In the genomic region with DNA sequence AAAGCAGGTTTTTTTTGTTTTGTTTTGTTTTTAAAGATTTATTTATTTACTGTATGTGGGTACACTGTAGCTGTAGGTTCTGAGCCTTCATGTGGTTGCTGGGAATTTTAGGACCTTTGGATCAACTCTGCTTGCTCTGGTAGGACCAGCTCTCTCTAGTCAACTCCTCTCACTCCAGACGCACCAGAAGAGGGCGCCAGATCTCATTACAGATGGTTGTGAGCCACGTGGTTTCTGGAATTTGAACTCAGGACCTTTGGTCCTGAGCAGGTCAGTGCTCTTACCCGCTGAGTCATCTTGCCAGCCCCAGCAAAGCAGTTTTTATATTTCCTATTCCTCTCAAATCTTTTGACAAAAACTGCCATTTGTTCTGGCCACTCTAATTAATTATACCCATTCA, we compare ENCODE assay signal across 8 mouse cellular contexts. TPM values are rescaled to one million over a fixed set of nuclear protein-coding genes. Genes with fewer than 3 reads are reported as not detected.
DNase-seq lines count a peak whose midpoint lies in the region; ATAC-seq and TF ChIP-seq lines count a peak whose summit lies in the region.

No protein-coding gene starts in this region.

- no peak overlapping the region for H3K27ac ChIP-seq in forebrain, postnatal 0 days (ENCODE audit: low read depth, low read length)
- no peak overlapping the region for H3K27ac ChIP-seq in forebrain, embryonic 13.5 days
- no peak overlapping the region for H3K27ac ChIP-seq in testis, adult 2 months (ENCODE audit: control insufficient read depth, insufficient read depth, low read depth, low read length)
- H3K27ac ChIP-seq in embryonic facial prominence, embryonic 13.5 days: no peak overlapping the region
- no peak overlapping the region for H3K27ac ChIP-seq in liver, embryonic 13.5 days
- no peak overlapping the region for H3K27ac ChIP-seq in stomach, postnatal 0 days (replicated peaks)

- H3K9me3 ChIP-seq in forebrain, postnatal 0 days (ENCODE audit: low read length): no peaks in the 10 kb centered on the region
- no peaks in the 10 kb centered on the region for H3K9me3 ChIP-seq in forebrain, embryonic 13.5 days (replicated peaks)
- no peaks in the 10 kb centered on the region for H3K9me3 ChIP-seq in embryonic facial prominence, embryonic 13.5 days
- H3K9me3 ChIP-seq in liver, embryonic 13.5 days (replicated peaks): no peaks in the 10 kb centered on the region
- H3K9me3 ChIP-seq in stomach, postnatal 0 days (ENCODE audit: control insufficient read depth, low read length): no peaks in the 10 kb centered on the region

- H3K9ac ChIP-seq in forebrain, postnatal 0 days: no peak overlapping the region
- H3K9ac ChIP-seq in forebrain, embryonic 13.5 days: no peak overlapping the region
- no peak overlapping the region for H3K9ac ChIP-seq in embryonic facial prominence, embryonic 13.5 days
- H3K9ac ChIP-seq in liver, embryonic 13.5 days: peak overlapping the region; percentile 95; the same call in 1 of the 2 replicates
- no peak overlapping the region for H3K9ac ChIP-seq in stomach, postnatal 0 days (ENCODE audit: low read length)

- H3K4me1 ChIP-seq in forebrain, postnatal 0 days (ENCODE audit: insufficient read depth): peaks cover 16% of the 10 kb centered on the region
- peaks cover 26% of the 10 kb centered on the region for H3K4me1 ChIP-seq in forebrain, embryonic 13.5 days
- H3K4me1 ChIP-seq in testis, adult 2 months (ENCODE audit: control insufficient read depth, insufficient read depth, low read length): peaks cover 3% of the 10 kb centered on the region
- peaks cover 16% of the 10 kb centered on the region for H3K4me1 ChIP-seq in embryonic facial prominence, embryonic 13.5 days
- peaks cover 27% of the 10 kb centered on the region for H3K4me1 ChIP-seq in liver, embryonic 13.5 days (replicated peaks)
- H3K4me1 ChIP-seq in stomach, postnatal 0 days (replicated peaks; ENCODE audit: control insufficient read depth, insufficient read depth): no peaks in the 10 kb centered on the region

- 56% methylated on average over 4 of the region's 4 CpGs for WGBS in forebrain, postnatal 0 days
- WGBS in forebrain, embryonic 13.5 days: 60% methylated on average over 4 of the region's 4 CpGs
- 54% methylated on average over 4 of the region's 4 CpGs for WGBS in embryonic facial prominence, embryonic 13.5 days
- 47% methylated on average over 4 of the region's 4 CpGs for WGBS in liver, embryonic 13.5 days (ENCODE audit: insufficient replicate concordance)
- WGBS in stomach, postnatal 0 days: 61% methylated on average over 4 of the region's 4 CpGs

- H3K4me3 ChIP-seq in forebrain, postnatal 0 days (ENCODE audit: low read depth, low read length): no peak overlapping the region
- H3K4me3 ChIP-seq in forebrain, embryonic 13.5 days: no peak overlapping the region
- H3K4me3 ChIP-seq in testis, adult 2 months (ENCODE audit: control insufficient read depth, low read depth, low read length): peak overlapping the region; percentile 3
- peak overlapping the region; percentile 94; the same call in 1 of the 2 replicates for H3K4me3 ChIP-seq in embryonic facial prominence, embryonic 13.5 days
- H3K4me3 ChIP-seq in liver, embryonic 13.5 days (replicated peaks): peak overlapping the region; percentile 87; the same call in 1 of the 2 replicates
- H3K4me3 ChIP-seq in stomach, postnatal 0 days (ENCODE audit: low read depth, low read length): no peak overlapping the region

- no peak for DNase-seq in forebrain, postnatal 0 days
- no peak for DNase-seq in testis, postnatal 14 days (ENCODE audit: low spot score)
- peak; percentile 31 for DNase-seq in liver, embryonic 13.5 days
- peak; percentile 59 for DNase-seq in stomach, postnatal 0 days (ENCODE audit: low spot score)
- no peak for DNase-seq in layer of hippocampus, adult 9-10 months (ENCODE audit: low spot score)

- H3K4me2 ChIP-seq in forebrain, postnatal 0 days (ENCODE audit: low read depth): no peak overlapping the region
- no peak overlapping the region for H3K4me2 ChIP-seq in forebrain, embryonic 13.5 days
- peak overlapping the region; percentile 66; the same call in 1 of the 2 replicates for H3K4me2 ChIP-seq in embryonic facial prominence, embryonic 13.5 days
- H3K4me2 ChIP-seq in liver, embryonic 13.5 days: peak overlapping the region; percentile 72; the same call in 1 of the 2 replicates
- H3K4me2 ChIP-seq in stomach, postnatal 0 days (replicated peaks; ENCODE audit: low read depth): no peak overlapping the region

- peaks cover 4% of the 10 kb centered on the region; the same call in 1 of the 2 replicates for H3K36me3 ChIP-seq in forebrain, postnatal 0 days (ENCODE audit: insufficient read depth)
- peaks cover 4% of the 10 kb centered on the region for H3K36me3 ChIP-seq in forebrain, embryonic 13.5 days (ENCODE audit: poor library complexity, severe bottlenecking)
- no peaks in the 10 kb centered on the region for H3K36me3 ChIP-seq in testis, adult 2 months (ENCODE audit: control insufficient read depth, insufficient read depth, low read length)
- peaks cover 7% of the 10 kb centered on the region for H3K36me3 ChIP-seq in embryonic facial prominence, embryonic 13.5 days
- peaks cover 4% of the 10 kb centered on the region for H3K36me3 ChIP-seq in liver, embryonic 13.5 days
- H3K36me3 ChIP-seq in stomach, postnatal 0 days (ENCODE audit: control insufficient read depth, insufficient read depth, low read length): peaks cover 2% of the 10 kb centered on the region; the same call in 1 of the 2 replicates

- TF ChIP-seq CTCF in forebrain, postnatal 0 days (IDR thresholded peaks at IDR 0.05; ENCODE audit: low read depth): peak; percentile 51
- TF ChIP-seq CTCF in testis, adult 2 months (IDR thresholded peaks at IDR 0.05; ENCODE audit: control insufficient read depth, insufficient read depth, insufficient replicate concordance, low read depth, low read length): no peak
- TF ChIP-seq CTCF in stomach, postnatal 0 days (IDR thresholded peaks at IDR 0.05; ENCODE audit: low read depth): peak; percentile 67

- ATAC-seq in forebrain, postnatal 0 days: no peak
- ATAC-seq in forebrain, embryonic 13.5 days: no peak
- ATAC-seq in embryonic facial prominence, embryonic 13.5 days (ENCODE audit: insufficient number of reproducible peaks, insufficient read depth, low FRiP score, low TSS enrichment, low read depth): no peak
- no peak for ATAC-seq in liver, embryonic 13.5 days (ENCODE audit: low read depth)
- ATAC-seq in stomach, postnatal 0 days (ENCODE audit: low FRiP score, low TSS enrichment): no peak

- TF ChIP-seq POLR2A in testis, adult 2 months (IDR thresholded peaks at IDR 0.05; ENCODE audit: control insufficient read depth, low read depth, low read length): no peak

- TF ChIP-seq EP300 in stomach, postnatal 0 days (optimal IDR thresholded peaks at IDR 0.05): no peak

- H3K27me3 ChIP-seq in forebrain, postnatal 0 days (ENCODE audit: insufficient read depth, low read length): no peaks in the 10 kb centered on the region
- H3K27me3 ChIP-seq in forebrain, embryonic 13.5 days: no peaks in the 10 kb centered on the region
- H3K27me3 ChIP-seq in testis, adult 2 months (ENCODE audit: control insufficient read depth, insufficient read depth, low read length): no peaks in the 10 kb centered on the region
- H3K27me3 ChIP-seq in embryonic facial prominence, embryonic 13.5 days: no peaks in the 10 kb centered on the region
- H3K27me3 ChIP-seq in liver, embryonic 13.5 days: no peaks in the 10 kb centered on the region
- no peaks in the 10 kb centered on the region for H3K27me3 ChIP-seq in stomach, postnatal 0 days (ENCODE audit: control insufficient read depth, insufficient read depth, low read length)

RNA-seq across cellular contexts. Expression of gene Smg6, which starts 1.5 kb away (rescaled TPM):
- total RNA-seq in forebrain, postnatal 0 days (2014; rRNA removed): 21.8 and 25.8 TPM in 2 replicates
- 7.8 and 9.6 TPM in 2 replicates for polyA plus RNA-seq in forebrain, postnatal 0 days (2015; fragmentation: Nextera tagmentation; extraction: Ambion mirVana)
- 18.3 and 20.0 TPM in 2 replicates for polyA plus RNA-seq in forebrain, embryonic 13.5 days (2015; fragmentation: Nextera tagmentation; extraction: Ambion mirVana)
- polyA plus RNA-seq in testis, adult 2 months (2012; rRNA removed): 76.8 and 83.4 TPM in 2 replicates
- polyA plus RNA-seq in embryonic facial prominence, embryonic 13.5 days (2015; fragmentation: Nextera tagmentation; extraction: Ambion mirVana): 22.4 and 22.5 TPM in 2 replicates
- 4.4 and 5.5 TPM in 2 replicates for polyA plus RNA-seq in liver, embryonic 13.5 days (2015; fragmentation: Nextera tagmentation; extraction: Ambion mirVana)
- polyA plus RNA-seq in stomach, postnatal 0 days (2015; fragmentation: Nextera tagmentation; extraction: Ambion mirVana): 6.1 and 6.7 TPM in 2 replicates

RNA-seq across cellular contexts. Expression of gene Srr, which starts 1.6 kb away (rescaled TPM):
- total RNA-seq in forebrain, postnatal 0 days (2014; rRNA removed): 40.2 and 46.5 TPM in 2 replicates
- 40.1 and 45.8 TPM in 2 replicates for polyA plus RNA-seq in forebrain, postnatal 0 days (2015; fragmentation: Nextera tagmentation; extraction: Ambion mirVana)
- 30.5 and 35.7 TPM in 2 replicates for polyA plus RNA-seq in forebrain, embryonic 13.5 days (2015; fragmentation: Nextera tagmentation; extraction: Ambion mirVana)
- polyA plus RNA-seq in testis, adult 2 months (2012; rRNA removed): 45.3 and 53.3 TPM in 2 replicates
- polyA plus RNA-seq in embryonic facial prominence, embryonic 13.5 days (2015; fragmentation: Nextera tagmentation; extraction: Ambion mirVana): 29.9 and 30.6 TPM in 2 replicates
- polyA plus RNA-seq in liver, embryonic 13.5 days (2015; fragmentation: Nextera tagmentation; extraction: Ambion mirVana): 3.9 and 5.1 TPM in 2 replicates
- polyA plus RNA-seq in stomach, postnatal 0 days (2015; fragmentation: Nextera tagmentation; extraction: Ambion mirVana): 8.0 and 9.7 TPM in 2 replicates

RNA-seq across cellular contexts. Expression of gene Tsr1, which starts 26.3 kb away (rescaled TPM):
- 32.7 and 33.2 TPM in 2 replicates for total RNA-seq in forebrain, postnatal 0 days (2014; rRNA removed)
- 23.8 and 25.5 TPM in 2 replicates for polyA plus RNA-seq in forebrain, postnatal 0 days (2015; fragmentation: Nextera tagmentation; extraction: Ambion mirVana)
- 33.3 and 39.1 TPM in 2 replicates for polyA plus RNA-seq in forebrain, embryonic 13.5 days (2015; fragmentation: Nextera tagmentation; extraction: Ambion mirVana)
- 14.7 and 15.1 TPM in 2 replicates for polyA plus RNA-seq in testis, adult 2 months (2012; rRNA removed)
- polyA plus RNA-seq in embryonic facial prominence, embryonic 13.5 days (2015; fragmentation: Nextera tagmentation; extraction: Ambion mirVana): 40.1 and 42.4 TPM in 2 replicates
- 32.6 and 39.1 TPM in 2 replicates for polyA plus RNA-seq in liver, embryonic 13.5 days (2015; fragmentation: Nextera tagmentation; extraction: Ambion mirVana)
- polyA plus RNA-seq in stomach, postnatal 0 days (2015; fragmentation: Nextera tagmentation; extraction: Ambion mirVana): 22.3 and 22.5 TPM in 2 replicates

RNA-seq across cellular contexts. Expression of gene Sgsm2, which starts 27.3 kb away (rescaled TPM):
- total RNA-seq in forebrain, postnatal 0 days (2014; rRNA removed): 39.2 and 47.1 TPM in 2 replicates
- polyA plus RNA-seq in forebrain, postnatal 0 days (2015; fragmentation: Nextera tagmentation; extraction: Ambion mirVana): 13.7 and 18.9 TPM in 2 replicates
- polyA plus RNA-seq in forebrain, embryonic 13.5 days (2015; fragmentation: Nextera tagmentation; extraction: Ambion mirVana): 9.7 and 10.5 TPM in 2 replicates
- polyA plus RNA-seq in testis, adult 2 months (2012; rRNA removed): 27.9 and 30.7 TPM in 2 replicates
- 4.6 and 4.7 TPM in 2 replicates for polyA plus RNA-seq in embryonic facial prominence, embryonic 13.5 days (2015; fragmentation: Nextera tagmentation; extraction: Ambion mirVana)
- polyA plus RNA-seq in liver, embryonic 13.5 days (2015; fragmentation: Nextera tagmentation; extraction: Ambion mirVana): 1.2 and 1.5 TPM in 2 replicates
- polyA plus RNA-seq in stomach, postnatal 0 days (2015; fragmentation: Nextera tagmentation; extraction: Ambion mirVana): 3.4 and 4.1 TPM in 2 replicates

Comparison
In these comparisons a context has a peak if more than half of its experiments do, and no peak if none do; other contexts are left out.
1. DNase-seq: peak in liver, embryonic 13.5 days (single experiment) and stomach, postnatal 0 days (single experiment); none in forebrain, postnatal 0 days (single experiment), testis, postnatal 14 days (single experiment) and layer of hippocampus, adult 9-10 months (single experiment).
2. H3K4me2 ChIP-seq: peak in embryonic facial prominence, embryonic 13.5 days (single experiment) and liver, embryonic 13.5 days (single experiment); none in forebrain, postnatal 0 days (single experiment), forebrain, embryonic 13.5 days (single experiment) and stomach, postnatal 0 days (single experiment).
3. H3K4me3 ChIP-seq: peak in testis, adult 2 months (single experiment), embryonic facial prominence, embryonic 13.5 days (single experiment) and liver, embryonic 13.5 days (single experiment); none in forebrain, postnatal 0 days (single experiment), forebrain, embryonic 13.5 days (single experiment) and stomach, postnatal 0 days (single experiment).